Mouse (Mus musculus): ENCODE data around the gene Arg1.

Gene Arg1

GRCm38 (mm10) chr10:24911199-24911598 is 16.1 kb downstream of the Arg1 start:
- DNase-seq = no peak

- no peak for DNase-seq
These were observed 21.7 kb downstream of the Arg1 start for GRCm38 (mm10) chr10:24905627-24906026.

- no peak for DNase-seq
These were observed 31.4 kb downstream of the Arg1 start for GRCm38 (mm10) chr10:24895927-24896326.

- DNase-seq = peak; percentile 76
These were observed 38.9 kb downstream of the Arg1 start for GRCm38 (mm10) chr10:24888343-24888742.

- DNase-seq = no peak
These were observed 41.3 kb downstream of the Arg1 start for GRCm38 (mm10) chr10:24886008-24886407.

GRCm38 (mm10) chr10:24873624-24874023 is 53.7 kb downstream of the Arg1 start:
- no peak for DNase-seq

GRCm38 (mm10) chr10:24869760-24870290 is 57.5 kb downstream of the Arg1 start, which contains the start of gene Med23:
Med23 (plus strand) TSS chr10:24869986.
- DNase-seq = peak; percentile 98

Data from cerebellum, adult 11-12 months (tissue).